Mouse (Mus musculus) frontal cortex, postnatal 25 days (tissue): ENCODE data around the gene Syn3.

Experiments
- DNase-seq, 2 experiments: peaks; one replicate each; pipeline ENCODE4 v3.0.0; 2022; ENCODE audit warnings: low spot score in 2 of 2

The Syn3 gene

DNA sequence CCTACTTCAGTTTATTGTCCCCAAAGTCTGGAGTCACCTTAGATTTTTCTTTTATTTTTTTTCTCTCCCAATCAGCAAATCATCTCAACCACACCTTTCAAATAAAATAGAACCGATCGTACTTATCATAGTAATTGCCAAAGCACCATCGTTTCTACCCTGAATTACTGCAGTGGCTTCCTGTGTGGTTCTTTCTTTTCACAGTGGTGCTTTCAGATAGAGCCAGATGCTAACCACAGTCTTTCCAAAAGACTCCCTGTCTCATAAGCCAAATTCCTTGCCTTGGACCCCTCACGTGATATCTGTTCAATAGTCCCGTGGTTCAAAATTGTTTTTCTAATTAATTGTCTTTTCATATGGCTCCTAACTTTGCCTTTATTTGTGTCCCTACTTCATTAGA is 221.4 kb downstream of the Syn3 start:
- no peak for DNase-seq

DNA sequence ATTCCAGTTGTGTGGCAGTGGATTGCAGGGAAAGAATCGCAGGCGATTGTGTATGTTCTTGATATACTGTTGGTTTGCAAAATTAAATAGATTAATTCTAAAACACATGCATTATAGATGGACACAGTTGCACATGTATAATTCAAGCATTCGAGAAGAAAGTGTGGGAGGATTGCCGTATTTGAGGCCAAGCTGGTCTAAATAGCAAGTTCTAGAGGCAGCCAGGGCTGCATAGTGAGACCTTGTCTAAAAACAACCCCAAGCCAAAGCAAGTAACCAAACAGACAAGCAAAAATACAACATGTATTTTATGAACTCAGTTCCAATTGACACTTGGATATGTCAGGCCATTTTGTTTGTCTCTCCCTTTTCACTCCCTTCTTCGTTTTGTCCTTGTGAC is 223.1 kb downstream of the Syn3 start:
- DNase-seq, result no peak

DNA sequence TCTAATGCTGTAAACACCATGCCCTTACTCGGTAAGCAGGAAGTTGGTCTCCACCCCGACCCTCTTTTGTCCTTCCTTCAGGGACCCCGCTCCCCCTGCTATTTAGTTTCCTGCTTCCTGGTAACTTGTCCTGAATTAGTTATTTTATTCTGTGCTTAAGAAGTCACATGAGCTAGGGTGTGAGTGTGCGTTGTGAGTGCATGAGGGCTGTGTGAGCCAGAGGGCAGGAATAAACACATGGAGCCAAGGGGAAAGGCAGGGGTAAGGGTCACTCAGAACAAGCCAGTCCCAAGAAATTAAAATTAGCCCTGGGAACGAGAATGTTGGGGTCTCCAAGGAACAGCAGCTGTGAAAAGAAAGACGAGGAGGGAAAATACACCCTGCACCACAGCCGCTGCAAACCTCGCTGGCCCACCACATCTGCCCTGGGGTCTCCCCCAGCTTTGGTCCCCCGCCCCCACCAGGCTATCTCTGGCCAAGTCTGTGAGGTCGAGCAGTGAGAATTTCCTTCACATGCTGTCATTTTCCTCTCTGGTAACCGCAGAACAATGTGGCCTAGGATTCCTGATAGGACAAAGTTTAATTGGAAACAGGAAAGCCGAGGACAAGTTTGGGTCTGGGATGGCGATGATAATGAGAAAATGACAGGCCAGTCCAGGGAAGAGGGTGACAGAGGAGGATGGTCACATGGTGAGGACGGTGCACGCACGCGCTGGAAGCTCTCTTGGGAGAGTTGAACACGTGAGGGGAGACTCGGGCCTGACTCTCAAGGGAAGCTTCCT is 225.1 kb downstream of the Syn3 start:
- DNase-seq, result no peak

DNA sequence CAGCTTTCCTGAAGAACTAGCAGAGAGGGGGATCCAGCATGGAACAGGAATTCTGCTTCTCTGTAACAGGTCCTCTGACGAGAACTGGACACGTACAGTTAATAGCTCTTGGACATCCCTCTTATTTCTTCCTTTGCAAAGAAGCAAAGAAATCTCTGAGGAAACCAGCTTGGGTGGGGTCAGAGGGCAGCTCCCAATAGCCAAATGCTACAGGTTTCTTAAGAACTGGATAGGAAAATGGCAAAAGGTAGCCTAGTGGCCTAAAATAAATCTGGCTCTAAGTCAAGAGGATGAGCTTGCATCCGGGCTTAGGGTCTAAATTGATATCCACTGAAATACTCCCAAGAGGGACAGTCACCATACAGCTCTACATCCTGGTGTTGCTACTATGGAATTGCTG is 225.9 kb downstream of the Syn3 start:
- DNase-seq, result no peak

DNA sequence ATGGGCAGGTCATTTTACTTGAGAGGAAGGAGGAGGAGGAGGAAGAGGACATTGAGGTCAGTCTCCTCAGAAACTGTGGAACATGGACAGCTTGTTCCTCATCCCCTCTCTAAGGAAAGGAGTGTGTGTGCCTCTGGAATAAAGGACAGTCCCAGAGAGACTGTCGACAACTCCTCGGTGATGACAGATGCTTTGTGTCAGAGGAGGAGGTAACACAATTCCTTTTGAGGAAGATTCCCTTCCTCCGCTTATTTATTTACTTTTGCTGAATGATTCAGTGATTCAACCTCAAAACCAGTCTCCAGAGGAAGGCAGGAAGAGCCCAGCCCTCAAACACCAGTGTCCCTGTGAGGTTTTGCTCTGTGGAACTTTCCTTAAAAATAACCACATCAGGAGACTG is 228.4 kb downstream of the Syn3 start:
- no peak for DNase-seq

DNA sequence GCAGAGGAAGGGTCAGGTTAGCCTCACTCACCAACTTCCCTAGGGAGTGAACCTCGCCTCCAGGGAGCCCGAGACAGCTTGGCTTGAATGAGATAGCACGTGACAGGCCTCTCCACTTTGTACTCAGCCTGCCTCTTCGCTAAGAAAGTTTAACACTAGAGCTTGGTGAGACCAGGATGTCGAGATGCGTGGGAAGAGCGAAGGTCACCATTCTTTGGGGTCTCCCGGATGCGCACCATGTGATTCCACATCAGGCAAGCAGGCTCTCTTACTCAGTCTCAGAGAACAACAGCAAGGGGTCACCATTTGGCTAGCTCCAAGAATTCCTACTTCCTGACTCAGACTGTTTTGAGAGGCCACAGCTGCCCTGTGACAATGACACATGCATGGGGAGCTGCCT is 234.1 kb downstream of the Syn3 start:
- DNase-seq, result no peak

DNA sequence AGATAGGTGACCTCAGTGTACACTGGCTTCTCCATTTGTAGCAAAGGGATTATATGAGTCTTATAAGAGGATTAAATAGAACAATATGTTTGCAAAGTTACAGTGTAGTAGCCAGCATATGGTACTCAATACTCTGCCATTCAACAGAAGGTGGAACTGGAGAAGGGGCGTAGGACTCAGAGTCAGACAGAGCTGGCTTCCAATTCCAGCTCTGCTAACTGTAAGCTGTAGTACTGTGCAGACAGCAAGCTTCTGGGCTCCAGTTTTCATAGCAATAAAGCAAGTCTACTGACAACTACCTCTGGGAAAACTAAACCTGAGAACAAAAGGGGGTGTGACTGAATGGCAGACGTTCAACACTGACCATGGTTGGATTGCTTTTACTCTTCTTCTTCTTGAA is 237.0 kb downstream of the Syn3 start:
- no peak for DNase-seq

DNA sequence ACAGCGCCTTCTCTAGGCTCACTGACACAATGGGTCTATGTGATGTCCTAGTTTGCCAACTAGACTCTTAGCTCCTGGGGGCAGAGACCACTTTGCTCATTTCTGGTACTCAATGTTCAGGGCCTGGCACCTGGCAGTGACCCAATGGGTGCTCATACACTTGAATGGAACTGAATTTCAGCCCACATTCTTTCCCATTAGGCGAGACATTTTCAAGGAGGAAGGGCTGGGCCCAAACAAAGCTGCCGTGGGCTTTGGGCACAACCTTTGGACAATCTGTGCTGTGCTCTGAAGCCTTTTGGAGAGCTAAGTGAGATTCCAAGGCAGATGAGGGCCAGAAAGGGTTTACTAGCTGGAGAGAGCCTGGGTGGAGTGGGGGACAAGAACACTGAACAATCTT is 239.7 kb downstream of the Syn3 start:
- DNase-seq, result no peak

DNA sequence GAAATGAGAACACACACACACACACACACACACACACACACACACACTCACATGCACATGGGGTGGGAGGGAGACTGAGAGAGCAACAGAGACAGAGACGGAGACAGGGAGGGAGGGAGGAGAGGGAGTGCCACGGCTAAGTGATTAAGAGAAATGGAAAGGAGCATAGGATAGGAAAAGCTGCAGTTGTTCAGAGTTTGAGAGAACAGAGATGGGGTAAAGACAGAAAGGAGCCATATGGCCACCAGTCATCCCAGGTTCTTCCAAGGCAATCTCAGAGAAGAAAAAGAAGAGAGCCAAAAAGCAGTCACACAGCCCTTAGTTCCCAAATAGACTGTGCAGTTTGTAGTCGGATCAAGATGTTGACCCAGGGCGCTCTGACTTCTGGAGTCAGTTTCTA is 240.7 kb downstream of the Syn3 start:
- no peak for DNase-seq

DNA sequence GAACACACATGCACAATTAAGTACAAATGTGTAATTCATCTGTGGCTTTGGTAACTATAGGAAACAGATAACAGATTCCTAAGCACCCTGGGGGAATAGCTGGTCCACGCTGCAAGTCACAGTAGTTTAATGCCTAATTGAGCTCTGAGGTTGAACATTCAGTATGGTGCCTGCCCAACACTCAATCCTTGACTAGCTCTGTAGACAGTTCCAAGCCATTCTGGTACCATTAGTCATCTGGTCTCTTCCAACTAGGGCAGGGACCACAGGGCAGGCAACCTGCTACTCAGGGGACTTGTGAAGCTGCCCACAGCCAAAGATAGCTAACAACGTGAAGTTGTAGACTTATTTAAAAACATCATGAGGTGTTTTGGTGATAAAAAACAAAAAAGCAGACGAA is 241.7 kb downstream of the Syn3 start:
- DNase-seq, result no peak

DNA sequence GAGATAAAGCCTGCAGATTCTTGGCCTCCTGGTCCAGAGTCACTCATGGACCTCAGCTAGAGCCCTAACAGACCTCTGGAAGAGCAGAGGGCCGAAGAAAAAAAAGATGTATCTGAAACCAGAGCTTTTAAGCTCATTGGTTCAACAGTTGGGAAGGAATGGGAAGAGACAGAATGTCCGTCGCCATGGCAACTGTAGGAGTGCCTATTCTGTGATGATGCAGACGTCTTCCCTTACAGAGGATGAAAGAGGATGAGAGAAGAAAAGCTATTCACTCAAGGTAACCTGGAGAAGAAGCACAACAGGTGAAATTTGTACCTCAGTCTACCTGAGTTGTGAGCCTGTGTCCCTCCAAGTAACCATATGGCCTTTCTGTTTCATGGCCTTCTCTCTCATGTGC is 242.5 kb downstream of the Syn3 start:
- no peak for DNase-seq

DNA sequence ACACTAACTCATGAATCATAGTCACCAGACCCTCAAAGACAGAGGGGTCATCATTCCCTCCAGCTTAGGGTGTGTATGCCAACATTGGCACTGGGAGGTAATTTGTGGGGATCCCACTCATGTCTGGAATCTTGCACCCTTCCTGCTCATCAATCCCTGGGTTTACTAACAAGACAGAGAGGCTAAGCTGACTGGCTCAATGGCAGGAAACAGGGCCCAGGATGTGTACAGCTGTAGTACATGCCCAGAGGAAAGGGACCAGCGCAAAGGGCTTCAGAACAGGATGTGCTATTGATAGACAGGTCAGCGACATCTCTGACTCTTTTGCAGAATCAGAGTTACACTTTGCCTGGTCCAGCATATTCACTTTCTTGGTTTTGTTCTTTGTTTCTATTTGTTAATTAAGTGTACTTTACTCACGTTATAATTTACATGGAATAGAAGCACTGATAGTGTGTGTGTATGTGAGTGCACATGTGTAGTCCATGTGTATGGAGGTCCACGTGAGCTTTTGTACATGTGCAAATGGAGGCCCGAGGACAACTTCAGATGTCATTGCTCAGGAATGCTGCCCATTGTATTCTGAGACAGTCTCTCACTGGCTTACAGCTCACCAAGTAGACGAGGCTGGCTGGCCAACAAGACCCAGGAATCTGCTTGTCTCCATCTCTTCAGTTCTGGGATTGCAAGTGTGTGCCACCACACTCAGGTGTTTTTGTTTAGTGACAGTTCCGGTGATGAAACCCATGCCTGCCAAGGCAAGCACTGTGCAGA is 248.4 kb downstream of the Syn3 start:
- no peak for DNase-seq

DNA sequence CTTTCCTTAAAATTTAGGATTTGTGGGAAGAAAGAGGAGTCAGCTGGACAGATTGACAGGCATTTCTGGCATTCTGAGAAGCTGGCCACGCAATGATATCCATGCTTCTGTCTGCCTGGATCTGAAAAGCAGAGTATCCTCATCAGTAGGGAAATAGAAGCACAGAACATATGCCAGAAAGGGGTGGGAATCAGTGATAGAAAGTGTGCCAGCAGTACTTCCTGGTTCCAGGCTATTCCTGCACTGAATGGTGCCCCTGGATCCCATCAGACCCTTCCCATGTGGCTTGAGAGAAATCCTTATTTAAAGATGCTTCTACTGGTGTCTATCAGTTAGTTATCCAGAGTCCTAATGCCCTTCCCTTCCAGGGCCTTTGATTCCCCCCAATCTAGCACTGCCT is 249.4 kb downstream of the Syn3 start:
- DNase-seq, result no peak

DNA sequence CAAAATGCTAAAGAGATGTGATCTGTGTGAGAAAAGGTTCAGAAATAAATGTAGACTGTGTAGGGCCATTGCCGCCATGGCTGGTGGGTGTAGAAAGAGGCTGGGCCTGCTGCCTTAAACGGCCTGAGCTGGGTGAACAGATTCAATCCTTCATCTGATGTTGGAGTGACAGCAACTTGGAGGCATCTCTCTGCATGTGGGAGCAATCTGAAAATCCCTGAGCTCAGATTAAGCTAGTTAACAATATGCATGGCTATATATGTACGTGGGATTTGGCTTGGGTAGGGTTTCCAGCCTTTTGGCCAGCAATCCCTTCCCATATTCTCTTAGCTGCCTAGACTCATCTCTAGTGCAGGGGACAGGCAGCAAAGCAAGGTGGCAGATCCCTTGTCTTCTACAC is 249.9 kb downstream of the Syn3 start:
- DNase-seq, result no peak

DNA sequence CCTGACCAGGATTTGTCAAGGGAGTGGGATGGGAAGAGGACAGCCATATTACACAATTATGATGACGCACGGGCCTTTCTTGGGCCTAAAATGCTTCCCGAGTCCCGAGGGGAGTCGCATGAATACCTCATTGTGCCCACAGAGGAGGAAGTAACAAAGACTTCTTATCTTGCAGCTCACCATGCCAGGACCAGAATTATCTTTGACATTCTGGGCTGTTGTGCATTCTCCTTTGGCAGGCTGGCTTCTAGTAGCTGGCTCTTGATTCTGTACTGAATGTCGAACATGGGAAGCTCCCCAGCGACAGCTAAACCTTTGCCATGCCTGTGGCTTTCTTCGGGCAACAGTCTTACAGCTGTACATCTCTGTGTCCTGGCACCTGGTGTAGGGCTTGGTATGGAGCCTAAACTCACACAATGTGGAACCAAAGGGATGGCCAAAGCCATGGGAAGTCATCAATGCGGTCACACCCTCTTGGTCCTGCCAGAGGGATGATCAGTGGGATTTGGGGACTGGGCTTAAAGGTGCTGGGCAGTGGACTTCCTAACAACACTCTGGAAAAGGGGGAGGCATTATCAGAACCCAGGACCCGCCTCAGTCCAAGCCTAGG is 250.5 kb downstream of the Syn3 start:
- DNase-seq, result no peak

DNA sequence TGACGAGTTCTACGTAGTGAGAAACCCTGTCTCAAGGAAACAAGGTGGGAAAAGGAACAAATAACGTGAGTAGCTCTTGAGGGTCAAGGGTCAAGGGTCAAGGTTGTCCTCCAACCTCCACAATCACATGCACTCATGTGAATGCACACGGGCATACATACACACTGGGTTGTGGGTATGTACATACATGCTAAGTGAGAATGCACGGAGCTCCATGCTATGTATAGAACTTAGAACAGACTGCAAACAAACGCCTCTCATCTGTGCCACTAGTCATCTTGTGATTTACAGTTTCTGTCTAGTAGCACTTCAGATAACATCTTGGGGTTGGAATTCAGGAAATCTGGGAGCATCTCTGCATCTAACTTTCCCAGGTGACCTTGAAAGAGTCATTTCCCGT is 253.3 kb downstream of the Syn3 start:
- DNase-seq, result no peak

DNA sequence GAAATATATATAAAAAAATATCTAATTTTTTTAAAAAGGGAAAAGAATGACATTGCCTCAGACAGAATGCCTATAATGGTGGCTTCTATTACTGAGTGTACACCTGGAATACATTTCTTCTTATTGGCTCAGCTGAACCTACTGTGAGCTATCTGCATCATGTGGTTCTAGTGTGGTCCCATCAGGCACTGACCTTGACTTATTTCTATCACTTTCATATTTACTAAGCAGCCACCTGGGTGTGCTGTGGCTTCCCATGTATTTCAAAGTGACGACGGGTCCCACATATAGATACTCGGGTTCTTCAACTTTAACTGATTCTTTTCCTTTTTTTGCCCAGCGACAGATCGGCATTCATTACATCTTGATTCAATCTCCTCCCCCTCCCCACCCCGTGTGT is 255.2 kb downstream of the Syn3 start:
- DNase-seq, result no peak

DNA sequence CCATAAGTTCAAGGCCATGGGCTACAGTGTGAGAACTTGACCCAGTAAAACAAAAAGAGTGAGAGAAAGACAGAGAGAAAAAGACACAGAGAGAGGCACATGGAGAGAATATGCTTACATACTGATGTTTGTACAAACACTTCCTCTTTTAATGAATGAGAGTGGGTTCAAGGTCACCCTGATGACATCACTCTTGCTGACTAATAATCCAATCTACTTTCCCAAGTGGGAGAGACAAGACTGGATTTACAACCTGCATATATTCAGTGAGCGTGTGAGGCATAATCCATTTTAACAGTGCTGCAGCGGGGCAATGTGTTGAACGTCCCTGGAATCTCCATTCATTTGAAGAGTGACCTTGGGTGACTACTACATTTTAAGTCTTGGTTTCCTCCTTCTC is 256.0 kb downstream of the Syn3 start:
- DNase-seq, result no peak

DNA sequence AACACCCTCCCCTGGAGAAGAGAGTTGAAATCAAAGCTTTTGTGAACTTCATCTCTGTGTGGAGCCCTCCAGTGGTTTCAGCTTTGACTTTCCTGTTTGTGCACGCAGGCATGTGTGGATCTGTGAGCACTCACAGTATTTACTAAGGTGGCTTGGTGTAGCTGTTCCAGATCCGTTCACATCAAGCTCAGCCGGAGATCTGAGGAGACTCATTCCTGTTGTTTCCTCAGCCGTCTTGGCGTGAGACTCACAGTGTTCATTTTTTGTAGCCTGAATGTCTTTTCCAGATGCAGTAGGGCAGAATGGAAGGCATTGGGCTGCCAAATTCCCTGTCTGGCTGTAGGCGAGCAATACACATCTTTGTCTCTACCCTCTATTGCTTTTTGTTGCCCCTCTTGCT is 268.7 kb downstream of the Syn3 start:
- no peak for DNase-seq

DNA sequence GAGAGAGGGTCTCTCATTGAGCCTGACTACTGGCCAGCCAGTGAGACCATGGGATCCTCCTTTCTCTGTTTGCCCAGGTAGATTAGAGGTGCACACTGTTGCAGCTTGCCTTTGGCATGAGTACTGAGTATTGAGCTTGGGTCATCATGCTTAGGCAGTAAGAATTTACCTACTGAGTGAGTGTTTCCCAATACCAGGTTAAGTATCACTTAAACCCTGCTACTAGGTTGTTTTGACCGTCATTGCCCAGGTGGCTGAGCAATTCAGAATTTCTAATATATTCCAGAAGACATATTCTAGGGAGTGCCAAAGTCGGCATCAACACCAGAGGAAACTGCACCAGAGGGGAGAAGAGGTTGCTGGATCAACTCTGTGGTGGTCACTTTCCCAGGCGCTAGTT is 273.2 kb downstream of the Syn3 start:
- no peak for DNase-seq

DNA sequence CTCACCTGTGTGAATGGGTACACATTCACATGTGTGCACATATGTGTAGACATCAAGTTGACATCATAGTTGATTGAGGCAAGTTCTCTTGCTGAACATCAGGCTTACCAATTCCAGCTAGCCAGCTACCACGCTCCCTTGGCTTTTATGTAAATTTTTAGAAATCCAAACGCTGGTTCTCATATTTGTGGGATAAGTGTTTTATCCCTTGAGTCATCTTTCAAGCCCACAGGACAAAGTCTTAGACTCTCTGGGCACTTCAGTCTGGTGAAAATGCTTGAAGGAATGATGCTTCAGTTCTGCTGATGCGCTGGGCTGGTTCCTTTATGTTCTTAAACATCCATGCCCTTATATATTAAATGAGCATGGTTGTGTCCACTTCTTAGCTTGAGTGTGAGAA is 279.7 kb downstream of the Syn3 start:
- no peak for DNase-seq

DNA sequence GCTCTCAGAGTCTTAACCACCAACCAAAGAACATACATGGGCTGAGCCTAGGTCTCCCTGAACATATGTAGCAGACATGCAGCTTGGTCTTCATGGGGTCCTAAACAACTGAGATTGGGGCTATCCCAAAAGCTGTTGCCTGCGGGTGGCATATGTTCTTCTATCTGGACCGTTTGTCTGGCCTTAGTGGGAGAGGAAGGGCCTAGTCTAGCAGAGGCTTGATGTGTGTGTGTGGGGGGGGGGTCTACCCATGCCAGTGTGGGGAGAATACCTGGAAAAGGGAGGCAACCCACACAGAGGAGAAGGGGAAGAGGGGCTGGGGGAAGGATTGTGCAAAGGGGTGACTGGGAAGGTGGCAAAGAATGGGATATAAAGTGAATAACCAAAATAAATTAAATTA is 281.9 kb downstream of the Syn3 start:
- DNase-seq, result no peak

DNA sequence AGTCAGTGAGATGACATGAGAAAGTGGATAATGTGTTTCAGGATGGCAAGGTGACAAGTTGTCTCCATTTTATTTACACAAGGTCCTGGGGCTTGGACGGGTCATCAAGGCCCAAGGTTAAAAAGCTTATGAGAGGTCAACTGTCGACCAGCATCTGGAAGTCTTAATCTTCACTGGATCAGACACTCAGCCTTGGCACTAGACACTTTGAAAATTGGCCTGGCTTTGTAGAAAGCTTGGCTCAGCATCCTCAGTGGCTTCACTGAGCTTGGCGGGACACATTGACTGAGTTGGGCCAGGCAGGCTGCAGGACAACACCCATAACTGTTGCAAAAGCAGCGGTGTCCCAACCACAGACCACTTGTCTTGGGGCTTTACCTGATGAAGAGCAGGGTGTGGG is 286.6 kb downstream of the Syn3 start:
- no peak for DNase-seq
